Mouse (Mus musculus) gastrocnemius, postnatal 36 days (tissue): Measurements from ENCODE around the gene Ppia. TPM values are rescaled to one million over a fixed set of nuclear protein-coding genes. Genes with fewer than 3 reads are reported as not detected.

Source experiments
- microRNA-seq, 2 experiments: library from miRNA; unstranded; fragments of <30 nt; microRNA quantifications; one replicate each; pipeline ENCODE4 v1.2.0; 2021
- total RNA-seq, 2 experiments: library from RNA; stranded (reverse); gene quantifications; 2 replicates each; pipeline ENCODE4 v1.2.3; 2021

The Ppia gene
- total RNA-seq, 2 experiments from 2014 or later: 206 to 211 TPM

Small RNAs within 50 kb of the gene (microRNA-seq; reads per million reads assigned to microRNA genes)
- 0 reads per million in 2 experiments for gene Mir7651

Other genes with a start within 250 kb of the Ppia start
- gene A730071L15Rik, start 215.4 kb upstream of the Ppia start, total RNA-seq: under 1 TPM; 0.15 to 0.20 TPM
- 10 to 100 TPM; 58.5 to 62.8 TPM for gene Nudcd3, start 215.0 kb upstream of the Ppia start, total RNA-seq
- under 1 TPM; 0.08 to 0.20 TPM for gene Npc1l1, start 185.3 kb upstream of the Ppia start, total RNA-seq
- 10 to 100 TPM; 22.0 to 30.1 TPM for gene Ddx56, start 147.7 kb upstream of the Ppia start, total RNA-seq
- gene Tmed4, start 140.6 kb upstream of the Ppia start, total RNA-seq: 10 to 100 TPM; 51.6 to 60.8 TPM
- 100 to 1,000 TPM; 628 to 695 TPM for gene Ogdh, start 123.8 kb upstream of the Ppia start, total RNA-seq
- 10 to 100 TPM; 41.1 to 53.3 TPM for gene Zmiz2, start 26.4 kb upstream of the Ppia start, total RNA-seq
- gene H2afv, start 29.0 kb downstream of the Ppia start, total RNA-seq: 10 to 100 TPM; 36.4 to 49.2 TPM
- gene Purb, start 60.5 kb downstream of the Ppia start, total RNA-seq: 10 to 100 TPM; 19.7 to 20.7 TPM
- gene Myo1g, start 105.5 kb downstream of the Ppia start, total RNA-seq: 1 to 10 TPM; 1.3 to 1.7 TPM
- gene Ccm2, start 131.4 kb downstream of the Ppia start, total RNA-seq: 10 to 100 TPM; 24.4 to 26.6 TPM
- under 1 TPM; 0.20 to 0.42 TPM for gene Nacad, start 190.6 kb downstream of the Ppia start, total RNA-seq
- gene Tbrg4, start 210.6 kb downstream of the Ppia start, total RNA-seq: 10 to 100 TPM; 66.8 to 71.7 TPM
- gene Wap, start 223.2 kb downstream of the Ppia start, total RNA-seq: not detected
- under 1 TPM in 1 of 2 experiments, not detected in 1; 0.81 TPM for gene Ramp3, start 243.1 kb downstream of the Ppia start, total RNA-seq